Mouse (Mus musculus) kidney, embryonic 14.5 days (tissue): Measurements from ENCODE around the gene Cfap44. TPM values are rescaled to one million over a fixed set of nuclear protein-coding genes. Genes with fewer than 3 reads are reported as not detected.

Source experiments
- ATAC-seq: fragments of 200-750 bp; cut with Nextera tagmentation; 2 replicates; pipeline ENCODE4 v1.8.0; 2017; ENCODE audit warnings: moderate number of reproducible peaks, mild to moderate bottlenecking, moderate TSS enrichment, moderate library complexity; ENCODE audit not compliant: low FRiP score, low TSS enrichment
- H3K27ac ChIP-seq: fragments of 300-500 bp; sonication (generic); 2 replicates; pipeline ENCODE4 v1.5.1; 2014; ENCODE audit warnings: low read depth, mild to moderate bottlenecking, low read length, moderate library complexity, mixed read lengths
- H3K27me3 ChIP-seq: fragments of 300-500 bp; sonication (generic); 2 replicates; pipeline ENCODE4 v1.6.1; 2014; ENCODE audit warnings: mild to moderate bottlenecking, low read length; ENCODE audit not compliant: control insufficient read depth, insufficient read depth
- H3K36me3 ChIP-seq: fragments of 300-500 bp; sonication (generic); 2 replicates; pipeline ENCODE4 v1.6.1; 2014; ENCODE audit warnings: low read length, mixed read lengths; ENCODE audit not compliant: control insufficient read depth, insufficient read depth
- H3K4me1 ChIP-seq: fragments of 300-500 bp; sonication (generic); 2 replicates; pipeline ENCODE4 v1.6.1; 2014; ENCODE audit warnings: low read length, mixed read lengths; ENCODE audit not compliant: control insufficient read depth, insufficient read depth
- H3K4me2 ChIP-seq: fragments of 300-500 bp; sonication (generic); replicated peaks from 2 replicates; pipeline ENCODE4 v1.6.1; 2014; ENCODE audit warnings: low read depth, mild to moderate bottlenecking, low read length
- H3K4me3 ChIP-seq: fragments of 300-500 bp; sonication (generic); 2 replicates; pipeline ENCODE4 v1.5.1; 2014; ENCODE audit warnings: mild to moderate bottlenecking, low read length
- H3K9ac ChIP-seq: fragments of 300-500 bp; sonication (generic); 2 replicates; pipeline ENCODE4 v1.6.1; 2014; ENCODE audit warnings: low read depth, mild to moderate bottlenecking, low read length, moderate library complexity
- H3K9me3 ChIP-seq: fragments of 300-500 bp; sonication (generic); 2 replicates; pipeline ENCODE4 v1.6.1; 2016; ENCODE audit warnings: low read length; ENCODE audit not compliant: control insufficient read depth
- WGBS: fragments of 180-500 bp; shearing (Covaris S2); extraction: QIAGEN DNeasy Blood & Tissue Kit; methylation state at CpG from one replicate; pipeline ENCODE4 v1.1.7; 2014; 5-methylcytosine and 5-hydroxymethylcytosine counted together
- polyA plus RNA-seq: library from polyadenylated mRNA; unstranded; fragments of >200 nt; fragmentation: Nextera tagmentation; extraction: Ambion mirVana; gene quantifications from 2 replicates; pipeline ENCODE4 v1.2.1, GENCODE M21; 2014

Cfap44 gene
- polyA plus RNA-seq, 1 experiment from 2014 or later, result 0.46 TPM

DNA sequence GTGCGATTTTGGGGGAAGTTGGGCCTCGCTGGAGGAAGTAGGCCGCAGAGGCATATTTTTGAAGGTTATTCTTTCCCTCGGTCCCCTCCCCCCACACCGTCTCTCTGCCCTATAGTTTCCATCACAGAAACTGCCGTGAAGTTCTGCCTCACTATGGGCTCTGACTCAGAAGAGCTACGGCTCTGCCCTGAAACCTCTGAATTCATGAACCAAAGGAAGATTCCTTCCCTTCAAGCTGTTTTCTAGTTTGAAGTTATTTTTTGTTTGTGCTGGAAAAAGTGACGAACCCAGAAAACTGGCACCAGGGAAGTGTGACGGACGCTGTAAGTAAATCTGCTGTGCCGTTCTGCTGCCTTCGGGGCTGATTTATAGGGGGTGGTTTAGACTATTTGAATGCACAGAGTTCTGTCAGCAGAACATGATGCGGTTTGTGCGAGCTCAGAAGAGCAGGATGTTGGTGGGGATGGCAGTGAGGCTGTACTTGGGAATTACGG lies 102.4 kb downstream of the Cfap44 start:
- peaks cover 8% of the 10 kb centered on the region for H3K4me1 ChIP-seq
- H3K9me3 ChIP-seq, result no peaks in the 10 kb centered on the region
- no peak overlapping the region for H3K4me2 ChIP-seq
- peaks cover 84% of the 10 kb centered on the region for H3K36me3 ChIP-seq
- H3K9ac ChIP-seq, result no peak overlapping the region
- WGBS, result 45% methylated on average over 15 of the region's 15 CpGs
- no peak overlapping the region for H3K4me3 ChIP-seq
- H3K27ac ChIP-seq, result no peak overlapping the region
- no peak for ATAC-seq
- no peaks in the 10 kb centered on the region for H3K27me3 ChIP-seq

DNA sequence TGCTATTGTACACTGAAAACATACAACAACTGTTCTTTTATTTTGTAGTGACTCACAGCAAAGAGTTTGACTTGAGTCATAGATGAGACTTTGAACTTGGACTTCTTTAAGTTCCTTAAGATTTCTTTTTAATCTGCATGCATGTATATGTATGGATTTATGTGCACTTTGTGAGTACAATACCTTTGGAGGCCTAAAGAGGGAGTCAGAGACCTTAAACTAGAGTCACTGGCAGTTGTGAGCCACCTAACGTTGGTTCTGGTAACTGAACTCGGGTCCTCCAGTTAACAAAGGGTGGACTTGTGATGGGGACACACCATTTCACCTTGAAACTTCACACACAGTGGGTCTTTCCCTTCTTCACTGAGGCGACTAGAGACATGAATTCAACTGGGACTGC lies 103.9 kb downstream of the Cfap44 start:
- 99% methylated on average over 3 of the region's 3 CpGs for WGBS
- ATAC-seq, result no peak

DNA sequence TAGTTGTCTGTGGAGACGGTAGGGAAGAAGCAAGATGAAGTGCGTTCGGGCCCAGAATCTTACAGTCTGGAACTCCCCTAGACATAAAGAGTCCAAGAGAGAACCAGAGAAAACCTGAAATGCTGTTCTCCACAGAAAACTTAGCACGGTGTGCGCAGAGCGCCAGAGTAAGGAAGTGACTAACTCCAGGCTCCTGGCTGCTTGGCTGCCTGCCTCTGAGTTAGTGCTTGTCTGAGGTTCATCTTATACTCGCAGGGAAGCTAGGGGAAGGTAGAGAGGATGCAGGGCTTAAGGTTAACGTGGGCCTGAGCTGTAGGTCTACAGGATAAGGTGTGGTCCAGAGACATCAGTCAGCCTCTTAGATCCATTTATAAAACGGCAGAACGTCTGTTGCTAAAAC lies 107.2 kb downstream of the Cfap44 start:
- no peak overlapping the region for H3K4me3 ChIP-seq
- no peaks in the 10 kb centered on the region for H3K27me3 ChIP-seq
- no peak for ATAC-seq
- H3K9me3 ChIP-seq, result peaks cover 5% of the 10 kb centered on the region
- 91% methylated on average over 10 of the region's 10 CpGs for WGBS
- H3K4me1 ChIP-seq, result peaks cover under 1% of the 10 kb centered on the region; the same call in 1 of the 2 replicates
- no peak overlapping the region for H3K27ac ChIP-seq
- no peak overlapping the region for H3K4me2 ChIP-seq
- H3K9ac ChIP-seq, result no peak overlapping the region
- peaks cover 78% of the 10 kb centered on the region for H3K36me3 ChIP-seq

More for the DNA sequence above, 103.9 kb downstream of the Cfap44 start:
- Histone ChIP-seq H3K27ac (no peak overlapping the region), H3K9ac (no peak overlapping the region), H3K4me2 (no peak overlapping the region), H3K4me3 (no peak overlapping the region), H3K27me3 (no peaks in the 10 kb centered on the region), H3K9me3 (no peaks in the 10 kb centered on the region), H3K4me1 (peaks cover 8% of the 10 kb centered on the region), H3K36me3 (peaks cover 88% of the 10 kb centered on the region)

DNA sequence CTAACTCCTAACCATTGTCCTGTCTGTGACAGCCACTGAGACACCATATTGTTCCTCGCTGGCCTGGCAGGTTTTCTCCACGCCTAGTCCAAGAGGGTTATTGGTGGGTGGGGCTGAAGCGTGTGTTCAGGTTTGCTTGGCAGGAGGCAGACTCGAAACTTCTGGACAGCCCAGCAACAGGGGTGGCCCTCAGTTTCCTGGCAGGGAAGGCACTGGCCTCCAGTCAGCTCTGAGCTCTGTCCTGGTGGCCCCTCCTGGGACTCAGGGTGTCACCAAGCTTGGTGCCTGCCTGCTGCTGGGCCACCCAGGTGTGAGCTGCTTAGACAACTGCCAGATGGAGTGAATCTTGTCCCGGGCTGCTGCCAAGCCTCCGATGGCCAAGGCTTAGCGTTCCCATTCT lies 107.7 kb downstream of the Cfap44 start:
- H3K27me3 ChIP-seq, result no peaks in the 10 kb centered on the region
- peaks cover 74% of the 10 kb centered on the region for H3K36me3 ChIP-seq
- no peak overlapping the region for H3K4me2 ChIP-seq
- no peak for ATAC-seq
- 88% methylated on average over 7 of the region's 7 CpGs for WGBS
- H3K9me3 ChIP-seq, result peaks cover 5% of the 10 kb centered on the region
- H3K4me1 ChIP-seq, result peaks cover 6% of the 10 kb centered on the region
- H3K9ac ChIP-seq, result no peak overlapping the region
- no peak overlapping the region for H3K4me3 ChIP-seq
- H3K27ac ChIP-seq, result no peak overlapping the region

DNA sequence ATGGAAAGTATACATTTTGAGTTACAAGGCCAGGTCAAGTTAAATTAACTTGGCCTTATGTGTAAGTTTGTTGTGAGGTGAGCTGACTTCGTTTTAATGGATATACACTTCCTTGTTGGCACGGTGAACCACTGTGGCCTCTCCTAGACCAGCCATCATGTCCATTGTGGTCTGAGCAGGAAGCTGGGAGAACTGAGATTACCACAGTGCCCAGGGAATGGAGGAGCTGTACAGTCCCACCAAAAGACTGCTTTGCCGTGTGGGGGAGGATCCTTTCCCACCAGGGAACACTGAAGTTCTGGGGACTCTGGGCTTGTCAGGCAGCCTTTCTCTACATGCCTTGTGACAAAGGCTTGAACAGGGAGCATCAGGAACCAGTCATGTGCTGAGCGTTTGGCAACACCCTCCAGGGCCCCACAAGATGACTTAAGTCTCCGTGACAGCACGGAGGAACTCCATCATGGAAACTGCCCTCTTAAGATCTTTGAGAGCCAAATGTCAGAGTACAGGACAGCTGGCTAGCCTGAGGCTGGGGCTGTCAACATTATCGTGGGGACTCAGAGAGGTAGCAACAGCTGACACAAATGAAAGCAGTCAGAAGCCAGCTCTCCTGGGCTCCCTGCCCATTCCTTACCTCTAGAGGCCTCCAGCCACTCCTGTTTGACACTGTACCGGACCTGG lies 108.4 kb downstream of the Cfap44 start:
- no peak for ATAC-seq
- Histone ChIP-seq H3K4me3 (no peak overlapping the region), H3K27me3 (no peaks in the 10 kb centered on the region), H3K9me3 (peaks cover 5% of the 10 kb centered on the region), H3K27ac (no peak overlapping the region), H3K36me3 (peaks cover 67% of the 10 kb centered on the region), H3K4me1 (peaks cover 8% of the 10 kb centered on the region), H3K9ac (no peak overlapping the region), H3K4me2 (no peak overlapping the region)
- WGBS, result 75% methylated on average over 8 of the region's 8 CpGs

DNA sequence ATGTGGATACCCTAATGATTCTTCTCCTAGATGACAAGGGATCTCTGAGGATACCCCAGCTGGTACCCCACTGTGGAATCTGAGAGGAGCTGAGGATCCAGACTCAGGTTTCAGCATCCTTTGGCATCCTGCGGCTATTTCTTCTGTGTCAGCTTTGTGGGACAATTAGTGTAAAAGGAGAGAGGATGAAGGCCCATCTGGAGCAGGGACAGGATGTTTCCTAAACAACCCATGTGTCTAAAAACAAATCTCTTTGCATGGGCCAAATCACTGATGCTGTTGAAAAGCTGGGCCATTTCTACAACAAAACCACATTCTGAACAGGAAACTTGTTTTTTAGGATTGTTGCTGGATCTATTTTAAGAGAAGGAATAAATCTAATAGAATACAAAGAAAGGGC lies 110.6 kb downstream of the Cfap44 start:
- Histone ChIP-seq H3K9ac (no peak overlapping the region), H3K36me3 (peaks cover 48% of the 10 kb centered on the region), H3K27me3 (no peaks in the 10 kb centered on the region), H3K4me2 (no peak overlapping the region), H3K4me1 (peaks cover 8% of the 10 kb centered on the region), H3K9me3 (peaks cover 5% of the 10 kb centered on the region), H3K27ac (no peak overlapping the region), H3K4me3 (no peak overlapping the region)
- no peak for ATAC-seq
- 82% methylated on average over 1 of the region's 1 CpGs for WGBS

DNA sequence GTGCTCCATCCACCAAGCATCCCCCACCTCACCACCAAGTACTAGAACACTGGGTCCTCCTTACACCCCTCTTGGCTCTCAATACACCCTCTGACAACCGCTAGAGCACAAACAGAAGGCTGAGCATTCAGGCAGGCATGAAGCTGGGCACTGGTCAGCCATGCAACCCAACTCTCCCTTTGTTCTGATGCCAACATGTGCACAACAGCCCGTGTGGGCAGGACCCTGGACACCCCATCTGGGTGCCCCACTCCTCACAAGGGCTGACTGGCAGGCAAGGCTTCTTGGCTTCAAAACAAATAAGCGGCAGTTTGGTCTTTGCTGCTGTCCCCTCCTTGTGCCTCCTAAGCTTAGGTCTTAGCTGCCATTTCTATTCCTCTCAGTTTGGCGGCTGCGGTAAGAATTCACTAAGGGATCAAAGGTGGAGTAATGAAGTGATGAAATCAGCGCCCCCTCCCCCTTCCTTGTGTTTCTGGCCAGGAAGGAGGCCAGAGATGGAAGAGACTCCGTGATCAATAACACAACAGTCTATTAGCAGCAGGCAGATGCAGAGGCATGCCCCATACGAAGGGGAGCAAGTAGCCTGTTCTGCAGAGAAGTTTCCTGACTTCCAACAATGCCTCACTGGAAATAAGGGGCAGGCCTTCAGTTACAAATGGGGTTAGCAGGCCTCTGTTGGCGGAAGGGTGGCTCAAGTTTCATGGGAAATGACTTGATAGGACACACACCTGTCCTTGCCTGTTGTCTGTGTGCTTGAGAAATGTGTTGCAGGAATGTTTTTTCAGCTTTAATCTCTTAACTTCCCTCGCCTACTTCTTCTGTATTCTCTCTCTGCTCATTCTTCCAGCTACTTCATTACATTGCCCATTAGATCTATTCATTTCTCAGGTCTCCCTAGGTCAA lies 112.7 kb downstream of the Cfap44 start:
- no peak overlapping the region for H3K9ac ChIP-seq
- H3K9me3 ChIP-seq, result peaks cover 5% of the 10 kb centered on the region
- H3K4me3 ChIP-seq, result no peak overlapping the region
- peak; percentile 37; the same call in 1 of the 2 replicates for ATAC-seq
- H3K4me2 ChIP-seq, result no peak overlapping the region
- H3K36me3 ChIP-seq, result peaks cover 33% of the 10 kb centered on the region
- H3K4me1 ChIP-seq, result peaks cover 8% of the 10 kb centered on the region
- no peak overlapping the region; the same call in 1 of the 2 replicates for H3K27ac ChIP-seq
- 50% methylated on average over 10 of the region's 10 CpGs for WGBS
- H3K27me3 ChIP-seq, result no peaks in the 10 kb centered on the region

DNA sequence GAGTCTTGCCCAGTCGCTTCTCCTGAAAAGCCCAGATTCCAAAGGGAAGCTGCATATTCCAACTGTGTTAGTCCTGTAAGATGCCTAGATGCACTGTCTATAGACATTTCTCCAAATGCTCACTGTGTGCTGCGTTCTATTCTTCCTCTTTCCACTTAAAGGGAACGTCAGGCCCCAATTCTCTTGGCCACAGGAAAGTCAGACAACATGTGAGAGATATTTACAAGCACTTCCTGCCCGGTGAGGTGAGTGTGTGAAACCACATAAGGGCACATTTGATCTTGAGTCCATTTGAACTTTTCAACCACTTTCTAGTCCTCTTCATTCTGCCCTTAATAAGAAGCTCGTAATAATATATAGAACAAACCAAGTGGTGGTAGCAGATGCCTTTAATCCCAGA lies 113.4 kb downstream of the Cfap44 start:
- H3K9me3 ChIP-seq, result peaks cover 5% of the 10 kb centered on the region
- 71% methylated on average over 5 of the region's 5 CpGs for WGBS

DNA sequence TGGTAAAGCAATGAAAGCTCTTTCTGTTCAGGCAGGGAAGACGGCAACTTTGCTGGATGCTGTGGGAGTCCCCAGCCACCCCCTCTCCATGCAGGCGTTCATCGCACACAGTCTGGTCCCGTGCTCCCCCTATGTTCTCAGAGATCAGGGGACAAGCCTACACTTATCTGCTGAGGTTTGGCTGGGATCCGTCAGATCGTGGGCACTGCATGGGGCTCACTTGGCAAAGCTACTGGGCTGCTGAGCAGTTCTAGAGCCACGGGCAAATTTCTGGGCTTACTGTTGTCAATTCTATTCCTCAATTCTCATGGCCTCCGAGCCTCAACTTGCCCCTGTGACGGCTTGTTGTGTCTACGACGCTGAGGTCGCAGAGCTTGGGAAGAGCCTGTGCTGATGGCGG lies 114.2 kb downstream of the Cfap44 start:
- Histone ChIP-seq H3K9me3 (peaks cover 5% of the 10 kb centered on the region), H3K4me1 (peaks cover 8% of the 10 kb centered on the region), H3K27me3 (no peaks in the 10 kb centered on the region), H3K27ac (no peak overlapping the region), H3K36me3 (peaks cover 24% of the 10 kb centered on the region), H3K4me3 (no peak overlapping the region), H3K4me2 (no peak overlapping the region), H3K9ac (no peak overlapping the region)
- 0 out of 2 replicates have a peak, but pooled peaks have one; percentile 9 for ATAC-seq
- WGBS, result 92% methylated on average over 13 of the region's 13 CpGs

More for the DNA sequence above, 113.4 kb downstream of the Cfap44 start:
- no peaks in the 10 kb centered on the region for H3K27me3 ChIP-seq
- no peak overlapping the region for H3K4me2 ChIP-seq
- H3K9ac ChIP-seq, result no peak overlapping the region
- no peak overlapping the region for H3K4me3 ChIP-seq
- no peak for ATAC-seq
- peaks cover 8% of the 10 kb centered on the region for H3K4me1 ChIP-seq
- no peak overlapping the region for H3K27ac ChIP-seq
- peaks cover 28% of the 10 kb centered on the region for H3K36me3 ChIP-seq
